Mouse (Mus musculus) gastrocnemius, postnatal 14 days (tissue): Measurements from ENCODE around the gene Elavl2. TPM values are rescaled to one million over a fixed set of nuclear protein-coding genes. Genes with fewer than 3 reads are reported as not detected.
"Not testable (repeated sequence)": the region's sequence is repeated elsewhere in the genome, so short reads cannot be mapped to it uniquely, and the experiment has no call there.

Experiments
- DNase-seq: peaks from one replicate; pipeline ENCODE4 v3.0.0; 2021; ENCODE audit warnings: mixed read lengths
- intact Hi-C: fragments of 180-260 bp; cut with DNase I; formaldehyde crosslinking; loops from one replicate; pipeline ENCODE4 v1.15.1; 2025; ENCODE audit warnings: low total_unique reads
- total RNA-seq, 2 experiments: library from RNA; stranded (reverse); gene quantifications; 2 replicates each; pipeline ENCODE4 v1.2.3; 2021

The Elavl2 gene
- total RNA-seq, 2 experiments from 2014 or later, result 1.7 to 1.9 TPM

GRCm38 (mm10) chr4:91353138-91353537 is 47.4 kb downstream of the Elavl2 start:
- intact Hi-C loops, result no loop called here
- no peak for DNase-seq

GRCm38 (mm10) chr4:91349579-91349978 is 51.0 kb downstream of the Elavl2 start:
- intact Hi-C loops, result no loop called here
- DNase-seq, result no peak

GRCm38 (mm10) chr4:91334177-91334576 is 66.4 kb downstream of the Elavl2 start:
- intact Hi-C loops, result no loop called here
- no peak for DNase-seq

GRCm38 (mm10) chr4:91310801-91311200 is 89.8 kb downstream of the Elavl2 start:
- intact Hi-C loops, result no loop called here
- no peak for DNase-seq

GRCm38 (mm10) chr4:91297706-91298105 is 102.9 kb downstream of the Elavl2 start:
- intact Hi-C loops, result no loop called here
- no peak for DNase-seq

GRCm38 (mm10) chr4:91295317-91295716 is 105.3 kb downstream of the Elavl2 start:
- intact Hi-C loops, result no loop called here
- DNase-seq, result no peak

GRCm38 (mm10) chr4:91291526-91291925 is 109.1 kb downstream of the Elavl2 start:
- DNase-seq, result no peak
- intact Hi-C loops, result no loop called here

GRCm38 (mm10) chr4:91290373-91290772 is 110.2 kb downstream of the Elavl2 start:
- intact Hi-C loops, result no loop called here

GRCm38 (mm10) chr4:91289151-91289550 is 111.4 kb downstream of the Elavl2 start:
- intact Hi-C loops, result no loop called here
- no peak for DNase-seq

More at GRCm38 (mm10) chr4:91290373-91290772, 110.2 kb downstream of the Elavl2 start:
- no peak for DNase-seq

- intact Hi-C loops, result no loop called here
- DNase-seq, result no peak
Measured at GRCm38 (mm10) chr4:91268390-91268789, 132.2 kb downstream of the Elavl2 start.

GRCm38 (mm10) chr4:91263733-91264440 is 136.7 kb downstream of the Elavl2 start:
- intact Hi-C loops, result no loop called here
- DNase-seq, result no peak

GRCm38 (mm10) chr4:91262839-91263238 is 137.7 kb downstream of the Elavl2 start:
- intact Hi-C loops, result no loop called here
- DNase-seq, result no peak

- intact Hi-C loops, result no loop called here
- DNase-seq, result no peak
Measured at GRCm38 (mm10) chr4:91260622-91261021, 140.0 kb downstream of the Elavl2 start.

GRCm38 (mm10) chr4:91248650-91249049 is 151.9 kb downstream of the Elavl2 start:
- intact Hi-C loops, result no loop called here
- no peak for DNase-seq

- DNase-seq, intact Hi-C loops: not testable (repeated sequence)
Measured at GRCm38 (mm10) chr4:91245136-91245535, 155.4 kb downstream of the Elavl2 start.

GRCm38 (mm10) chr4:91244554-91244953 is 156.0 kb downstream of the Elavl2 start:
- DNase-seq, result no peak
- intact Hi-C loops, result no loop called here

GRCm38 (mm10) chr4:91243896-91244295 is 156.7 kb downstream of the Elavl2 start:
- intact Hi-C loops, result no loop called here
- no peak for DNase-seq

GRCm38 (mm10) chr4:91238739-91239485 is 161.7 kb downstream of the Elavl2 start:
- intact Hi-C loops, result no loop called here
- DNase-seq, result no peak

- no peak for DNase-seq
- intact Hi-C loops, result no loop called here
Measured at GRCm38 (mm10) chr4:91236976-91237375, 163.6 kb downstream of the Elavl2 start.

GRCm38 (mm10) chr4:91234941-91235340 is 165.6 kb downstream of the Elavl2 start:
- no peak for DNase-seq
- intact Hi-C loops, result no loop called here

GRCm38 (mm10) chr4:91233599-91233998 is 167.0 kb downstream of the Elavl2 start:
- intact Hi-C loops, result no loop called here
- DNase-seq, result no peak
